Mouse (Mus musculus): ENCODE results near the gene Stambpl1. TPM values are rescaled to one million over a fixed set of nuclear protein-coding genes. Genes with fewer than 3 reads are reported as not detected.
"Not testable (repeated sequence)": the region's sequence is repeated elsewhere in the genome, so short reads cannot be mapped to it uniquely, and the experiment has no call there.

Stambpl1 gene
- polyA plus RNA-seq, 1 experiment from 2014 or later = 7.5 TPM

GRCm38 (mm10) chr19:34202668-34203067, 10.6 kb downstream of the Stambpl1 start:
- Histone ChIP-seq H3K36me3 (no peaks in the 10 kb centered on the region), H3K4me1 (no peaks in the 10 kb centered on the region), H3K27ac (replicated peaks) (no peak overlapping the region), H3K4me3 (no peak overlapping the region), H3K9me3 (no peaks in the 10 kb centered on the region), H3K27me3 (no peaks in the 10 kb centered on the region), H3K9ac (replicated peaks) (no peak overlapping the region), H3K4me2 (replicated peaks) (no peak overlapping the region)
- no peak for ATAC-seq (replicated peaks)
- WGBS = 92% methylated on average over 2 of the region's 2 CpGs

DNA sequence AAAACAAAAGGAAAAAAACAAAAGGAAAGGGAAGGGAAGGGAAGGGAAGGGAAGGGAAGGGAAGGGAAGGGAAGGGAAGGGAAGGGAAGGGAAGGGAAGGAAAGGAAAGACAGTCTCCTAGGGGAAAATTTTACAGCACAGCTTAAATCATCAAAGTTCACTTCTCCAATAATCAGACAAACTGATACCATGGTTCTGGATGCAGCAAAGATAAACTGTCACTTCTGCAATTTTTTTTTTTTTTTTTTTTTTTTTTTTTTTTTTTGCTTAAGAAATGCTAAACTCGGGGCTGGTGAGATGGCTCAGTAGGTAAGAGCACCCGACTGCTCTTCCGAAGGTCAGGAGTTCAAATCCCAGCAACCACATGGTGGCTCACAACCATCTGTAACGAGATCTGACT, 14.1 kb downstream of the Stambpl1 start:
- H3K9me3 ChIP-seq; H3K4me1 ChIP-seq; H3K4me3 ChIP-seq; H3K4me2 ChIP-seq (replicated peaks); H3K36me3 ChIP-seq; ATAC-seq (replicated peaks); H3K27me3 ChIP-seq; H3K27ac ChIP-seq (replicated peaks); H3K9ac ChIP-seq (replicated peaks): not testable (repeated sequence)
- WGBS = 79% methylated on average over 4 of the region's 4 CpGs

DNA sequence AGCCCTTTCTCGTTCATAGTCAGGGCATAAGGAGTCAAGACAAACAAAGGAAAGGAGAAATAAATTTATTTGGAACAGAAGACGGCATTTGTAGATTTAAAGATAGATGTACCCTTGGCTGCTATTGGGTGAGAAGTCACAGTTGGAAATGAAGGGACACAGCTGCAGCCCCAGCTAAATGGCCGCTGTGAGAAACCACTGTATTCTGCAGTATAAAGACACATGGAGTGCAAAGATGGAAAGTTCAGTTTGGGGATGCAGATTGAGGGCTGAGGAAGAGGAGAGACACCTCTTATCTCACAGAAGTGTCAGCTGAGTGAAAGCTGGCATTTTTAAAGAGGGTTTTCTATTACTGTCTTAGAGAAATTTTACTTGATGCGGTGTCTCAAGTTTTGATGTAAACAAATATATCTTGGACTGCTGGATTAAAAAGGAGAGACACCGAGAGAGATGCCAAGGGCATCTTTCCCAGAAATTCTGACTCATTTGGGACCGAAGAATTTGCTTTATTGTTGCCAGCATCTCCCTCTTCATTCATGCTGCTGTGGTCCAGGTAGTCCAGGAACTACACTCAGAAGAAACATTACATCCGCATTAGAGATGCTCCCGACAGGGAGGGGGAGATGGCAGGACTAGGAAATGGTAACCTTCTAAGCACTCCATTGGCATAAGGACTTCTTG, 14.9 kb downstream of the Stambpl1 start:
- Histone ChIP-seq H3K36me3 (no peaks in the 10 kb centered on the region), H3K27ac (replicated peaks) (no peak overlapping the region), H3K27me3 (no peaks in the 10 kb centered on the region), H3K4me2 (replicated peaks) (no peak overlapping the region), H3K4me3 (no peak overlapping the region), H3K9me3 (no peaks in the 10 kb centered on the region), H3K9ac (replicated peaks) (no peak overlapping the region), H3K4me1 (no peaks in the 10 kb centered on the region)
- WGBS = 84% methylated on average over 8 of the region's 8 CpGs
- no peak for ATAC-seq (replicated peaks)

DNA sequence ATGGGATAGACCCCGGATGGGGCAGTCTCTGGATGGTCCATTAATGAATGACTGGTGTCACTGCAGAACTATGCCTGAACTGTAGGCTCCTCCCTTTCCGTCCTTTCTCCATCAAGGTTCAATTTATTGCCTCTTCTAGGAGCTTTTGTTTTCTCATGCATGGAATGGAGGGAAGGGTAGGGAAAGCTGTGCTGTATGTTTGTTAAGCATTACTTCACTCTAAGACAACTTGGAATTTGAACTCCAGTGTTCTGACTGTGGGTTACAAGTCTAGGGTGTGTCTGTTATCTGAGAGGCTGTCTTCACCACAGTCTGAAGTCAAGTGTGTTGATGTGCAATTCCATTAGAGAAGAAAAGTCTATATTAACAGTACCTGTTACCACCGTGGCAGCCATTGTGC, 17.0 kb downstream of the Stambpl1 start:
- no peak for ATAC-seq (replicated peaks)
- Histone ChIP-seq H3K27ac (replicated peaks) (no peak overlapping the region), H3K36me3 (no peaks in the 10 kb centered on the region), H3K4me2 (replicated peaks) (no peak overlapping the region), H3K4me1 (no peaks in the 10 kb centered on the region), H3K9me3 (no peaks in the 10 kb centered on the region), H3K27me3 (no peaks in the 10 kb centered on the region), H3K9ac (replicated peaks) (no peak overlapping the region), H3K4me3 (no peak overlapping the region)
- 85% methylated on average over 3 of the region's 3 CpGs for WGBS

- WGBS = 91% methylated on average over 8 of the region's 8 CpGs
- no peak overlapping the region for H3K27ac ChIP-seq (replicated peaks)
- H3K27me3 ChIP-seq = no peaks in the 10 kb centered on the region
- H3K4me2 ChIP-seq (replicated peaks) = no peak overlapping the region
- no peak overlapping the region for H3K4me3 ChIP-seq
- no peak overlapping the region for H3K9ac ChIP-seq (replicated peaks)
- no peaks in the 10 kb centered on the region for H3K36me3 ChIP-seq
- ATAC-seq (replicated peaks) = no peak
- no peaks in the 10 kb centered on the region for H3K9me3 ChIP-seq
- H3K4me1 ChIP-seq = no peaks in the 10 kb centered on the region
These were observed 18.0 kb downstream of the Stambpl1 start for GRCm38 (mm10) chr19:34209930-34210581.

DNA sequence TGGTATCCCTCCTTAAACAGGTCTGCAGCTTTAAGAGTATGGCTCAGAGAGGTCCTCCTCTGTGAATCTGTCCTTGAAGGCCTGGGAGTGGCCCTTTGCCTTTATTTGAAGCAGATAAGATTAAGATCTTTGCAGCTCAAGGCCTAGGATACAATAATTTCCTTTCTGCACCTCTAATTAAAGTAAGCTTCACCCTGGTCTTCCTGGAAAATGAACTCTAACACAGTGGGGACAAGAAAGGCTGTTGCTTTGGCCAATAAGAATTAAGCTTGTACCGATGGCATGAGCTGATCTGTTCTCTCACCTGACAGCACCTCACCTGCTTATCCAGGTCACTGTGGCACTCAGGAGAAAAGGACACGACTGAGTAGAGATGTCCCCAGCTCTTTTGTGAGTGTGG, 18.8 kb downstream of the Stambpl1 start:
- Histone ChIP-seq H3K4me3 (no peak overlapping the region), H3K9me3 (no peaks in the 10 kb centered on the region), H3K27me3 (no peaks in the 10 kb centered on the region), H3K36me3 (no peaks in the 10 kb centered on the region), H3K27ac (replicated peaks) (no peak overlapping the region), H3K4me1 (no peaks in the 10 kb centered on the region), H3K4me2 (replicated peaks) (no peak overlapping the region), H3K9ac (replicated peaks) (no peak overlapping the region)
- ATAC-seq (replicated peaks) = no peak
- 57% methylated on average over 2 of the region's 2 CpGs for WGBS

GRCm38 (mm10) chr19:34212489-34213250, 20.6 kb downstream of the Stambpl1 start:
- no peaks in the 10 kb centered on the region for H3K36me3 ChIP-seq
- H3K27me3 ChIP-seq = no peaks in the 10 kb centered on the region
- no peak for ATAC-seq (replicated peaks)
- H3K9me3 ChIP-seq = no peaks in the 10 kb centered on the region
- H3K4me3 ChIP-seq = no peak overlapping the region
- 0 out of 2 replicates have a peak, but pooled peaks cover 5% of the 10 kb centered on the region for H3K4me1 ChIP-seq
- H3K4me2 ChIP-seq (replicated peaks) = no peak overlapping the region
- no peak overlapping the region for H3K27ac ChIP-seq (replicated peaks)
- no peak overlapping the region for H3K9ac ChIP-seq (replicated peaks)
- WGBS = 93% methylated on average over 12 of the region's 12 CpGs

DNA sequence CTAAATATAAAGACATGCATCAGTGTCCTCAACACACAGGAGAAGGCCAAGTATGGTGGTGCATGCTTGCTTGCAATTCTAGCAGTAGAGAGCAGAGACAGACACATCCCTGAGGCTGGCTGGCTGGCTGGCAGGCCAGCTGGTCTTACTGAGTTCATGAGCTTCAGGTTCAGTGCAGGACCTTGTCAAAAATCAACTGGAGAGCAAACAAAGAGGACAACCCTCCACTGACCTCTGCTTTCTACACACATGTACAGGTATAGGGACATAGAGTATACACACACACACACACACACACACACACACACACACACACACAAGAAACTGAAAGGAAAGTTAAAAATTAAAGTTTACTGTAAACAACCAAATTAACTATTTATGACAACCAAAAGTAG, 21.2 kb downstream of the Stambpl1 start:
- H3K9me3 ChIP-seq = no peaks in the 10 kb centered on the region
- H3K4me3 ChIP-seq = no peak overlapping the region
- no peaks in the 10 kb centered on the region for H3K27me3 ChIP-seq
- H3K36me3 ChIP-seq = no peaks in the 10 kb centered on the region
- H3K4me2 ChIP-seq (replicated peaks) = no peak overlapping the region
- H3K4me1 ChIP-seq = 0 out of 2 replicates have a peak, but pooled peaks cover 5% of the 10 kb centered on the region
- ATAC-seq (replicated peaks) = no peak
- no peak overlapping the region for H3K9ac ChIP-seq (replicated peaks)
- H3K27ac ChIP-seq (replicated peaks) = no peak overlapping the region

- 66% methylated on average over 4 of the region's 4 CpGs for WGBS
These were observed 22.1 kb downstream of the Stambpl1 start for GRCm38 (mm10) chr19:34214136-34214535.

GRCm38 (mm10) chr19:34216956-34217355, 24.9 kb downstream of the Stambpl1 start:
- Histone ChIP-seq H3K27me3 (no peaks in the 10 kb centered on the region), H3K27ac (replicated peaks) (no peak overlapping the region), H3K4me1 (0 out of 2 replicates have a peak, but pooled peaks cover 5% of the 10 kb centered on the region), H3K4me2 (replicated peaks) (no peak overlapping the region), H3K4me3 (no peak overlapping the region), H3K9ac (replicated peaks) (no peak overlapping the region), H3K9me3 (no peaks in the 10 kb centered on the region), H3K36me3 (no peaks in the 10 kb centered on the region)
- ATAC-seq (replicated peaks) = peak; percentile 67
- WGBS = 62% methylated on average over 5 of the region's 5 CpGs

More at GRCm38 (mm10) chr19:34214136-34214535, 22.1 kb downstream of the Stambpl1 start:
- H3K4me3 ChIP-seq = no peak overlapping the region
- no peaks in the 10 kb centered on the region for H3K27me3 ChIP-seq
- H3K27ac ChIP-seq (replicated peaks) = no peak overlapping the region
- H3K9me3 ChIP-seq = no peaks in the 10 kb centered on the region
- H3K4me2 ChIP-seq (replicated peaks) = no peak overlapping the region
- H3K4me1 ChIP-seq = 0 out of 2 replicates have a peak, but pooled peaks cover 5% of the 10 kb centered on the region
- no peak overlapping the region for H3K9ac ChIP-seq (replicated peaks)
- no peak for ATAC-seq (replicated peaks)
- H3K36me3 ChIP-seq = no peaks in the 10 kb centered on the region

- WGBS = 85% methylated on average over 3 of the region's 3 CpGs
- no peak for ATAC-seq (replicated peaks)
- Histone ChIP-seq H3K4me3 (no peak overlapping the region), H3K27ac (replicated peaks) (no peak overlapping the region), H3K27me3 (no peaks in the 10 kb centered on the region), H3K4me2 (replicated peaks) (no peak overlapping the region), H3K4me1 (0 out of 2 replicates have a peak, but pooled peaks cover 5% of the 10 kb centered on the region), H3K36me3 (no peaks in the 10 kb centered on the region), H3K9ac (replicated peaks) (no peak overlapping the region), H3K9me3 (no peaks in the 10 kb centered on the region)
These were observed 25.7 kb downstream of the Stambpl1 start for GRCm38 (mm10) chr19:34217761-34218160.

GRCm38 (mm10) chr19:34219260-34219968, 27.4 kb downstream of the Stambpl1 start:
- 93% methylated on average over 5 of the region's 5 CpGs for WGBS
- Histone ChIP-seq H3K27ac (replicated peaks) (no peak overlapping the region), H3K9me3 (no peaks in the 10 kb centered on the region), H3K4me1 (0 out of 2 replicates have a peak, but pooled peaks cover 5% of the 10 kb centered on the region), H3K9ac (replicated peaks) (no peak overlapping the region), H3K36me3 (no peaks in the 10 kb centered on the region), H3K4me2 (replicated peaks) (no peak overlapping the region), H3K27me3 (no peaks in the 10 kb centered on the region), H3K4me3 (no peak overlapping the region)
- no peak for ATAC-seq (replicated peaks)
